Mouse (Mus musculus) MEL (cell line): ENCODE measurements around the gene Abcc4. TPM values are rescaled to one million over a fixed set of nuclear protein-coding genes. Genes with fewer than 3 reads are reported as not detected.

Experiments used
- DNase-seq: peaks from one replicate; pipeline ENCODE4 v3.0.0; 2011; ENCODE audit warnings: low read depth, low spot score
- H3K27ac ChIP-seq: 2 replicates; pipeline ENCODE4 v1.5.1; 2012; ENCODE audit warnings: low read depth, mild to moderate bottlenecking, control low read depth, low read length, moderate library complexity; ENCODE audit not compliant: control insufficient read depth
- H3K27me3 ChIP-seq, 2 experiments: fragments of 150-350 bp in 1 of 2; sonication (generic) in 1 of 2; 2 replicates each; pipeline ENCODE4 v1.6.1; 2012; ENCODE audit warnings: low read length in 2 of 2, mild to moderate bottlenecking in 2 of 2, improper control_type of control experiment in 1 of 2, moderate library complexity in 1 of 2; ENCODE audit not compliant: insufficient read depth in 2 of 2, control insufficient read depth in 1 of 2
- H3K36me3 ChIP-seq, 2 experiments: 2 replicates each; pipeline ENCODE4 v1.6.1; 2012 to 2014; ENCODE audit warnings: low read length in 2 of 2, improper control_type of control experiment in 1 of 2, inconsistent platforms in 1 of 2, mild to moderate bottlenecking in 1 of 2; ENCODE audit not compliant: insufficient read depth in 2 of 2, control insufficient read depth in 1 of 2
- H3K4me1 ChIP-seq, 2 experiments: fragments of 150-350 bp in 1 of 2; sonication (generic) in 1 of 2; 2 replicates each; pipeline ENCODE4 v1.6.1; 2012; ENCODE audit warnings: low read length in 2 of 2, improper control_type of control experiment in 1 of 2, mild to moderate bottlenecking in 1 of 2; ENCODE audit not compliant: insufficient read depth in 2 of 2, control insufficient read depth in 1 of 2
- H3K4me3 ChIP-seq, 2 experiments: fragments of 150-350 bp in 1 of 2; sonication (generic) in 1 of 2; 2 replicates each; pipeline ENCODE4 v1.5.1; 2012; ENCODE audit warnings: low read depth in 2 of 2, low read length in 2 of 2, mild to moderate bottlenecking in 2 of 2, moderate library complexity in 2 of 2, control low read depth in 1 of 2, improper control_type of control experiment in 1 of 2; ENCODE audit not compliant: control insufficient read depth in 1 of 2, insufficient read depth in 1 of 2
- H3K79me2 ChIP-seq: 2 replicates; pipeline ENCODE4 v1.6.1; 2012; ENCODE audit warnings: mild to moderate bottlenecking, low read length, moderate library complexity; ENCODE audit not compliant: control insufficient read depth, poor library complexity, insufficient read depth
- H3K9ac ChIP-seq: 2 replicates; pipeline ENCODE4 v1.6.1; 2012; ENCODE audit warnings: low read depth, mild to moderate bottlenecking, control low read depth, low read length, moderate library complexity; ENCODE audit not compliant: control insufficient read depth, poor library complexity, severe bottlenecking
- H3K9me3 ChIP-seq: fragments of 150-350 bp; sonication (generic); replicated peaks from 2 replicates; pipeline ENCODE4 v1.6.1; 2012; ENCODE audit warnings: mild to moderate bottlenecking, low read length, improper control_type of control experiment, moderate library complexity; ENCODE audit not compliant: insufficient read depth
- BHLHE40 ChIP-seq: IDR thresholded peaks from 2 replicates; pipeline ENCODE4 v1.6.1; 2012; ENCODE audit warnings: low read depth, mild to moderate bottlenecking, inconsistent platforms, low read length, improper control_type of control experiment, borderline replicate concordance
- CHD2 ChIP-seq: IDR thresholded peaks from 2 replicates; pipeline ENCODE4 v1.6.1; 2011; ENCODE audit warnings: low read length, improper control_type of control experiment
- E2F4 ChIP-seq: IDR thresholded peaks from 2 replicates; pipeline ENCODE4 v1.6.1; 2011; ENCODE audit warnings: low read depth, low read length, improper control_type of control experiment, borderline replicate concordance
- ELF1 ChIP-seq: IDR thresholded peaks from 2 replicates; pipeline ENCODE4 v1.6.1; 2014; ENCODE audit warnings: low read depth, mild to moderate bottlenecking, inconsistent platforms, low read length, improper control_type of control experiment, moderate library complexity
- ETS1 ChIP-seq: IDR thresholded peaks from 2 replicates; pipeline ENCODE4 v1.6.1; 2012; ENCODE audit warnings: low read depth, mild to moderate bottlenecking, inconsistent platforms, low read length, improper control_type of control experiment, moderate library complexity
- GATA1 ChIP-seq: IDR thresholded peaks from 2 replicates; pipeline ENCODE4 v1.6.1; 2011; ENCODE audit warnings: low read depth, low read length, improper control_type of control experiment
- HCFC1 ChIP-seq: IDR thresholded peaks from 2 replicates; pipeline ENCODE4 v1.6.1; 2012; ENCODE audit warnings: low read depth, mild to moderate bottlenecking, inconsistent platforms, low read length, improper control_type of control experiment, moderate library complexity
- KAT2A ChIP-seq: conservative IDR thresholded peaks from 2 replicates; pipeline ENCODE4 v1.6.1; 2012; ENCODE audit warnings: low read depth, low read length, improper control_type of control experiment, inconsistent platforms
- MAX ChIP-seq: IDR thresholded peaks from 2 replicates; pipeline ENCODE4 v1.6.1; 2011; ENCODE audit warnings: low read length, improper control_type of control experiment
- MAZ ChIP-seq: IDR thresholded peaks from 2 replicates; pipeline ENCODE4 v1.6.1; 2012; ENCODE audit warnings: low read depth, mild to moderate bottlenecking, inconsistent platforms, low read length, improper control_type of control experiment
- MYC ChIP-seq: IDR thresholded peaks from 2 replicates; pipeline ENCODE4 v1.6.1; 2011; ENCODE audit warnings: low read depth, mild to moderate bottlenecking, low read length, improper control_type of control experiment, moderate library complexity
- NELFE ChIP-seq: IDR thresholded peaks from 2 replicates; pipeline ENCODE4 v1.6.1; 2011; ENCODE audit warnings: low read depth, low read length, improper control_type of control experiment
- NRF1 ChIP-seq: IDR thresholded peaks from 2 replicates; pipeline ENCODE4 v1.6.1; 2014; ENCODE audit warnings: low read depth, mild to moderate bottlenecking, inconsistent platforms, low read length, improper control_type of control experiment, moderate library complexity; ENCODE audit not compliant: poor library complexity, insufficient read depth, severe bottlenecking
- POLR2A ChIP-seq, 2 experiments: IDR thresholded peaks; 2 replicates each; pipeline ENCODE4 v1.6.1; 2011 to 2012; ENCODE audit warnings: low read length in 2 of 2, mild to moderate bottlenecking in 2 of 2, control low read depth in 1 of 2, improper control_type of control experiment in 1 of 2, low read depth in 1 of 2, moderate library complexity in 1 of 2; ENCODE audit not compliant: control insufficient read depth in 1 of 2, insufficient read depth in 1 of 2, poor library complexity in 1 of 2
- POLR2AphosphoS2 ChIP-seq: IDR thresholded peaks from 2 replicates; pipeline ENCODE4 v1.6.1; 2011; ENCODE audit warnings: low read length, improper control_type of control experiment
- POLR2AphosphoS5 ChIP-seq: IDR thresholded peaks from 2 replicates; pipeline ENCODE4 v1.6.1; 2012; ENCODE audit warnings: low read depth, borderline replicate concordance, mild to moderate bottlenecking, inconsistent platforms, low read length, moderate library complexity, mixed read lengths
- RAD21 ChIP-seq: IDR thresholded peaks from 2 replicates; pipeline ENCODE4 v1.6.1; 2011; ENCODE audit warnings: mild to moderate bottlenecking, low read depth, low read length, improper control_type of control experiment
- SMC3 ChIP-seq: IDR thresholded peaks from 2 replicates; pipeline ENCODE4 v1.6.1; 2011; ENCODE audit warnings: low read depth, low read length, improper control_type of control experiment
- TAL1 ChIP-seq: IDR thresholded peaks from 2 replicates; pipeline ENCODE4 v1.6.1; 2012; ENCODE audit warnings: mild to moderate bottlenecking, inconsistent platforms, low read length, moderate library complexity, mixed read lengths
- TCF12 ChIP-seq: IDR thresholded peaks from 2 replicates; pipeline ENCODE4 v1.6.1; 2014; ENCODE audit warnings: low read depth, mild to moderate bottlenecking, inconsistent platforms, low read length, improper control_type of control experiment, moderate library complexity
- USF2 ChIP-seq, 2 experiments: IDR thresholded peaks; 2 replicates each; pipeline ENCODE4 v1.6.1; 2011 to 2012; ENCODE audit warnings: improper control_type of control experiment in 2 of 2, low read length in 2 of 2, borderline replicate concordance in 1 of 2, inconsistent platforms in 1 of 2, low read depth in 1 of 2, mild to moderate bottlenecking in 1 of 2; ENCODE audit not compliant: insufficient read depth in 1 of 2
- ZMIZ1 ChIP-seq: IDR thresholded peaks from 2 replicates; pipeline ENCODE4 v1.6.1; 2012; ENCODE audit warnings: low read depth, mild to moderate bottlenecking, inconsistent platforms, low read length, improper control_type of control experiment, moderate library complexity
- ZNF384 ChIP-seq: IDR thresholded peaks from 2 replicates; pipeline ENCODE4 v1.6.1; 2012; ENCODE audit warnings: low read depth, mild to moderate bottlenecking, inconsistent platforms, low read length, improper control_type of control experiment
- polyA plus RNA-seq, 2 experiments: library from polyadenylated mRNA; stranded (reverse) in 1 of 2; unstranded in 1 of 2; fragments of >175 nt in 1 of 2; fragments of >200 nt in 1 of 2; gene quantifications; 2 replicates each; pipeline versions ENCODE4 v1.2.1 to v1.2.4; 2012; ENCODE audit warnings: low replicate concordance in 2 of 2, low read depth in 1 of 2; ENCODE audit not compliant: insufficient read length in 2 of 2, insufficient read depth in 1 of 2, missing spikeins in 1 of 2
- total RNA-seq: library from RNA; depleted of rRNA; stranded (reverse); fragments of 300-350 nt; gene quantifications from 2 replicates; pipeline ENCODE4 v1.2.3, GENCODE M21; 2012

Abcc4 gene
- total and polyA plus RNA-seq, 3 experiments, result 7.1 to 8.4 TPM; not detected in 1

GRCm38 (mm10) chr14:118495458-118495857 is 210.6 kb downstream of the Abcc4 start:
- no peaks in the 10 kb centered on the region for H3K9me3 ChIP-seq
- H3K27me3 ChIP-seq, result no peaks in the 10 kb centered on the region
- no peaks in the 10 kb centered on the region for H3K36me3 ChIP-seq
- no peak overlapping the region for H3K4me3 ChIP-seq
- TF ChIP-seq BHLHE40, result no peak
- TF ChIP-seq NELFE, result no peak
- TF ChIP-seq CHD2, result no peak
- no peak for TF ChIP-seq ZMIZ1
- TF ChIP-seq MAZ, result no peak
- no peak for TF ChIP-seq USF2 (IDR thresholded peaks at IDR 0.05; ENCODE audit: borderline replicate concordance in 1 of 2, insufficient read depth in 1 of 2, low read depth in 1 of 2, low read length in 2 of 2)
- TF ChIP-seq MYC, result no peak
- no peak for TF ChIP-seq TCF12
- no peak for TF ChIP-seq KAT2A
- TF ChIP-seq POLR2A (IDR thresholded peaks at IDR 0.05; ENCODE audit: control insufficient read depth in 1 of 2, insufficient read depth in 1 of 2, low read depth in 1 of 2, low read length in 2 of 2, poor library complexity in 1 of 2), result no peak
- no peak for TF ChIP-seq GATA1
- no peak for TF ChIP-seq ZNF384
- no peak for TF ChIP-seq E2F4
- no peak for TF ChIP-seq POLR2AphosphoS5
- TF ChIP-seq TAL1, result no peak
- no peak for TF ChIP-seq RAD21
- TF ChIP-seq ETS1, result no peak
- TF ChIP-seq HCFC1, result no peak
- no peak for TF ChIP-seq MAX
- no peak for TF ChIP-seq NRF1
- TF ChIP-seq, all 39 proteins: peak for 0
- no peak overlapping the region for H3K9ac ChIP-seq
- no peak for DNase-seq
- no peak overlapping the region for H3K27ac ChIP-seq
- H3K79me2 ChIP-seq, result no peaks in the 10 kb centered on the region
- H3K4me1 ChIP-seq, result no peaks in the 10 kb centered on the region

- Histone ChIP-seq H3K79me2 (no peaks in the 10 kb centered on the region), H3K9me3 (no peaks in the 10 kb centered on the region), H3K27me3 (no peaks in the 10 kb centered on the region), H3K27ac (no peak overlapping the region), H3K4me3 (no peak overlapping the region), H3K36me3 (no peaks in the 10 kb centered on the region), H3K9ac (no peak overlapping the region), H3K4me1 (no peaks in the 10 kb centered on the region)
- DNase-seq, result no peak
- TF ChIP-seq RAD21 (no peak), ELF1 (no peak), SMC3 (no peak), POLR2AphosphoS2 (no peak)
These were observed 214.3 kb downstream of the Abcc4 start for GRCm38 (mm10) chr14:118491708-118492107.
